Mouse (Mus musculus) lung, embryonic 15.5 days (tissue): ENCODE data around the gene Zdhhc12. TPM values are rescaled to one million over a fixed set of nuclear protein-coding genes. Genes with fewer than 3 reads are reported as not detected.

Source experiments
- ATAC-seq: fragments of 200-750 bp; cut with Nextera tagmentation; 2 replicates; pipeline ENCODE4 v1.8.0; 2017; ENCODE audit warnings: moderate number of reproducible peaks, borderline replicate concordance; ENCODE audit not compliant: low FRiP score, low TSS enrichment; ENCODE audit errors: extremely low read depth
- H3K27ac ChIP-seq: fragments of 300-500 bp; sonication (generic); 2 replicates; pipeline ENCODE4 v1.5.1; 2015; ENCODE audit warnings: moderate library complexity, mild to moderate bottlenecking, inconsistent platforms
- H3K27me3 ChIP-seq: fragments of 300-500 bp; sonication (generic); 2 replicates; pipeline ENCODE4 v1.6.1; 2015; ENCODE audit warnings: inconsistent platforms
- H3K36me3 ChIP-seq: fragments of 300-500 bp; sonication (generic); 2 replicates; pipeline ENCODE4 v1.6.1; 2015; ENCODE audit warnings: inconsistent platforms
- H3K4me1 ChIP-seq: fragments of 300-500 bp; sonication (generic); 2 replicates; pipeline ENCODE4 v1.6.1; 2015; ENCODE audit warnings: inconsistent platforms
- H3K4me2 ChIP-seq: fragments of 300-500 bp; sonication (generic); 2 replicates; pipeline ENCODE4 v1.6.1; 2015; ENCODE audit warnings: inconsistent platforms, mild to moderate bottlenecking, moderate library complexity
- H3K4me3 ChIP-seq: fragments of 300-500 bp; sonication (generic); 2 replicates; pipeline ENCODE4 v1.5.1; 2015; ENCODE audit warnings: mild to moderate bottlenecking, inconsistent platforms
- H3K9ac ChIP-seq: fragments of 300-500 bp; sonication (generic); 2 replicates; pipeline ENCODE4 v1.6.1; 2015; ENCODE audit warnings: inconsistent platforms
- H3K9me3 ChIP-seq: fragments of 300-500 bp; sonication (generic); 2 replicates; pipeline ENCODE4 v1.6.1; 2016; ENCODE audit warnings: inconsistent platforms
- WGBS: fragments of 180-500 bp; shearing (Covaris S2); methylation state at CpG from one replicate; pipeline ENCODE4 v1.1.7; 2015; 5-methylcytosine and 5-hydroxymethylcytosine counted together
- polyA plus RNA-seq: library from polyadenylated mRNA; unstranded; fragments of >200 nt; fragmentation: Nextera tagmentation; extraction: Ambion mirVana; gene quantifications from 2 replicates; pipeline ENCODE4 v1.2.1, GENCODE M21; 2015

The Zdhhc12 gene
- polyA plus RNA-seq, 1 experiment from 2014 or later: 31.4 TPM

- no peak overlapping the region for H3K27ac ChIP-seq
- no peaks in the 10 kb centered on the region for H3K9me3 ChIP-seq
- H3K4me1 ChIP-seq: peaks cover 16% of the 10 kb centered on the region
- 69% methylated on average over 2 of the region's 2 CpGs for WGBS
- H3K4me2 ChIP-seq: no peak overlapping the region
- H3K27me3 ChIP-seq: no peaks in the 10 kb centered on the region
- H3K4me3 ChIP-seq: no peak overlapping the region
- peaks cover 14% of the 10 kb centered on the region for H3K36me3 ChIP-seq
- no peak overlapping the region for H3K9ac ChIP-seq
- ATAC-seq: no peak
These were observed 2.6 kb upstream of the Zdhhc12 start for GRCm38 (mm10) chr2:30095882-30096527.

GRCm38 (mm10) chr2:30094208-30094588, 750 bp upstream of the Zdhhc12 start:
- no peaks in the 10 kb centered on the region for H3K9me3 ChIP-seq
- under 1% methylated on average over 13 of the region's 13 CpGs for WGBS
- H3K4me1 ChIP-seq: peaks cover 16% of the 10 kb centered on the region
- H3K27ac ChIP-seq: peak overlapping the region; percentile 73
- H3K9ac ChIP-seq: peak overlapping the region; percentile 70
- no peak; the same call in 1 of the 2 replicates for ATAC-seq
- no peaks in the 10 kb centered on the region for H3K27me3 ChIP-seq
- H3K36me3 ChIP-seq: peaks cover 11% of the 10 kb centered on the region; the same call in 1 of the 2 replicates
- peak overlapping the region; percentile 78 for H3K4me3 ChIP-seq
- H3K4me2 ChIP-seq: peak overlapping the region; percentile 91

GRCm38 (mm10) chr2:30092280-30092918, 1.0 kb downstream of the Zdhhc12 start:
- Histone ChIP-seq H3K9ac (peak overlapping the region; percentile 76), H3K27ac (peak overlapping the region; percentile 46; the same call in 1 of the 2 replicates), H3K4me1 (peaks cover 16% of the 10 kb centered on the region), H3K4me2 (peak overlapping the region; percentile 91), H3K36me3 (peaks cover 14% of the 10 kb centered on the region; the same call in 1 of the 2 replicates), H3K27me3 (no peaks in the 10 kb centered on the region), H3K4me3 (peak overlapping the region; percentile 78), H3K9me3 (no peaks in the 10 kb centered on the region)
- WGBS: 42% methylated on average over 6 of the region's 6 CpGs
- no peak for ATAC-seq

GRCm38 (mm10) chr2:30091521-30091920, 1.9 kb downstream of the Zdhhc12 start:
- H3K27me3 ChIP-seq: no peaks in the 10 kb centered on the region
- no peak overlapping the region for H3K4me3 ChIP-seq
- H3K4me2 ChIP-seq: no peak overlapping the region
- H3K9ac ChIP-seq: no peak overlapping the region
- peaks cover 16% of the 10 kb centered on the region for H3K4me1 ChIP-seq
- ATAC-seq: no peak
- H3K36me3 ChIP-seq: peaks cover 14% of the 10 kb centered on the region; the same call in 1 of the 2 replicates
- no peaks in the 10 kb centered on the region for H3K9me3 ChIP-seq
- 93% methylated on average over 12 of the region's 12 CpGs for WGBS
- H3K27ac ChIP-seq: no peak overlapping the region

- Histone ChIP-seq H3K27ac (no peak overlapping the region), H3K27me3 (no peaks in the 10 kb centered on the region), H3K4me3 (no peak overlapping the region), H3K4me1 (peaks cover 12% of the 10 kb centered on the region), H3K9me3 (no peaks in the 10 kb centered on the region), H3K36me3 (peaks cover 14% of the 10 kb centered on the region; the same call in 1 of the 2 replicates), H3K4me2 (no peak overlapping the region), H3K9ac (no peak overlapping the region)
- WGBS: 87% methylated on average over 4 of the region's 4 CpGs
- no peak for ATAC-seq
These were observed 6.1 kb downstream of the Zdhhc12 start for GRCm38 (mm10) chr2:30087310-30087709.

GRCm38 (mm10) chr2:30084632-30085031, 8.8 kb downstream of the Zdhhc12 start:
- peaks cover 3% of the 10 kb centered on the region; the same call in 1 of the 2 replicates for H3K36me3 ChIP-seq
- no peaks in the 10 kb centered on the region for H3K9me3 ChIP-seq
- peaks cover 12% of the 10 kb centered on the region for H3K4me1 ChIP-seq
- H3K9ac ChIP-seq: no peak overlapping the region
- no peak overlapping the region for H3K27ac ChIP-seq
- WGBS: 25% methylated on average over 12 of the region's 12 CpGs
- H3K4me2 ChIP-seq: peak overlapping the region; percentile 51
- no peaks in the 10 kb centered on the region for H3K27me3 ChIP-seq
- H3K4me3 ChIP-seq: peak overlapping the region; percentile 18; the same call in 1 of the 2 replicates
- no peak for ATAC-seq

GRCm38 (mm10) chr2:30084113-30084512, 9.3 kb downstream of the Zdhhc12 start:
- Histone ChIP-seq H3K27me3 (no peaks in the 10 kb centered on the region), H3K27ac (no peak overlapping the region), H3K9me3 (no peaks in the 10 kb centered on the region), H3K4me2 (peak overlapping the region; percentile 51; the same call in 1 of the 2 replicates), H3K4me1 (peaks cover 12% of the 10 kb centered on the region), H3K36me3 (peaks cover 3% of the 10 kb centered on the region; the same call in 1 of the 2 replicates), H3K9ac (no peak overlapping the region), H3K4me3 (0 out of 2 replicates have a peak overlapping the region, but pooled peaks have one; percentile 18)
- 53% methylated on average over 5 of the region's 5 CpGs for WGBS
- no peak for ATAC-seq

GRCm38 (mm10) chr2:30080181-30080800, 13.2 kb downstream of the Zdhhc12 start:
- no peak overlapping the region for H3K9ac ChIP-seq

GRCm38 (mm10) chr2:30078760-30079159, 14.7 kb downstream of the Zdhhc12 start:
- no peak for ATAC-seq
- Histone ChIP-seq H3K27ac (peak overlapping the region; percentile 97), H3K4me1 (peaks cover 17% of the 10 kb centered on the region), H3K9ac (peak overlapping the region; percentile 80), H3K4me3 (peak overlapping the region; percentile 76), H3K4me2 (peak overlapping the region; percentile 97), H3K36me3 (peaks cover under 1% of the 10 kb centered on the region; the same call in 1 of the 2 replicates), H3K27me3 (no peaks in the 10 kb centered on the region), H3K9me3 (no peaks in the 10 kb centered on the region)
- WGBS: 61% methylated on average over 4 of the region's 4 CpGs

More at GRCm38 (mm10) chr2:30080181-30080800, 13.2 kb downstream of the Zdhhc12 start:
- no peaks in the 10 kb centered on the region for H3K36me3 ChIP-seq
- ATAC-seq: no peak
- no peaks in the 10 kb centered on the region for H3K9me3 ChIP-seq
- no peak overlapping the region for H3K27ac ChIP-seq
- WGBS: 79% methylated on average over 15 of the region's 15 CpGs
- no peak overlapping the region for H3K4me3 ChIP-seq
- no peak overlapping the region for H3K4me2 ChIP-seq
- H3K4me1 ChIP-seq: peaks cover 29% of the 10 kb centered on the region
- no peaks in the 10 kb centered on the region for H3K27me3 ChIP-seq

- Histone ChIP-seq H3K4me3 (peak overlapping the region; percentile 76), H3K9me3 (no peaks in the 10 kb centered on the region), H3K4me2 (peak overlapping the region; percentile 97), H3K36me3 (peaks cover 4% of the 10 kb centered on the region; the same call in 1 of the 2 replicates), H3K9ac (peak overlapping the region; percentile 80), H3K27me3 (no peaks in the 10 kb centered on the region), H3K27ac (peak overlapping the region; percentile 97), H3K4me1 (peaks cover 17% of the 10 kb centered on the region)
- WGBS: 8% methylated on average over 10 of the region's 10 CpGs
- ATAC-seq: 0 out of 2 replicates have a peak, but pooled peaks have one; percentile 9
These were observed 15.1 kb downstream of the Zdhhc12 start for GRCm38 (mm10) chr2:30078349-30078712.

GRCm38 (mm10) chr2:30077502-30078348, 15.7 kb downstream of the Zdhhc12 start, which contains the start of gene Pkn3:
Gene Pkn3, plus strand, starts transcription at chr2:30077684.
- Histone ChIP-seq H3K27ac (peak within 1 kb of the TSS; percentile 97), H3K27me3 (no peaks in the 10 kb centered on the region), H3K9ac (peak within 1 kb of the TSS; percentile 80), H3K36me3 (peaks cover 10% of the 10 kb centered on the region), H3K9me3 (no peaks in the 10 kb centered on the region), H3K4me3 (peak within 1 kb of the TSS; percentile 76), H3K4me2 (peak within 1 kb of the TSS; percentile 97), H3K4me1 (peaks cover 17% of the 10 kb centered on the region)
- under 1% methylated on average over 53 of the region's 53 CpGs for WGBS
- peak; percentile 82 for ATAC-seq
